ENCODE assay signal across 10 mouse cellular contexts in genomic region chr7:45176356-45176755, GRCm38 (mm10). TPM values are rescaled to one million over a fixed set of nuclear protein-coding genes. Genes with fewer than 3 reads are reported as not detected.
DNase-seq lines count a peak whose midpoint lies in the region; ATAC-seq lines count a peak whose summit lies in the region.
"Had no signal": no experiment of that assay in that cellular context is flagged by ENCODE, and none has a peak within 500 bp of the region (broad histone marks: within the 10 kb centered on the region; RNA-seq: fewer than 3 reads in every experiment).

No protein-coding gene starts in this region.

- H3K4me3 ChIP-seq in kidney, embryonic 15.5 days (replicated peaks): peak overlapping the region; percentile 25
- H3K4me3 ChIP-seq in embryonic facial prominence, embryonic 13.5 days: peak overlapping the region; percentile 33
- peak overlapping the region; percentile 10; the same call in 1 of the 2 replicates for H3K4me3 ChIP-seq in hindbrain, embryonic 12.5 days
- H3K4me3 ChIP-seq in midbrain, embryonic 15.5 days: peak overlapping the region; percentile 18

- WGBS in kidney, embryonic 15.5 days: 3% methylated on average over 31 of the region's 31 CpGs
- 4% methylated on average over 28 of the region's 31 CpGs for WGBS in embryonic facial prominence, embryonic 13.5 days
- 3% methylated on average over 31 of the region's 31 CpGs for WGBS in hindbrain, embryonic 12.5 days
- WGBS in midbrain, embryonic 15.5 days: 4% methylated on average over 28 of the region's 31 CpGs

- H3K27me3 ChIP-seq in kidney, embryonic 15.5 days: peaks cover 94% of the 10 kb centered on the region
- H3K27me3 ChIP-seq in embryonic facial prominence, embryonic 13.5 days: peaks cover 97% of the 10 kb centered on the region
- H3K27me3 ChIP-seq in hindbrain, embryonic 12.5 days: peaks cover 97% of the 10 kb centered on the region
- H3K27me3 ChIP-seq in midbrain, embryonic 15.5 days (replicated peaks): peaks cover 80% of the 10 kb centered on the region

- ATAC-seq in kidney, embryonic 15.5 days (replicated peaks; ENCODE audit: low FRiP score): no peak
- ATAC-seq in embryonic facial prominence, embryonic 13.5 days (ENCODE audit: insufficient number of reproducible peaks, insufficient read depth, low FRiP score, low TSS enrichment, low read depth): no peak
- ATAC-seq in hindbrain, embryonic 12.5 days (ENCODE audit: low FRiP score): no peak
- ATAC-seq in midbrain, embryonic 15.5 days (replicated peaks): no peak

- no peaks in the 10 kb centered on the region for H3K9me3 ChIP-seq in kidney, embryonic 15.5 days (replicated peaks)
- H3K9me3 ChIP-seq in embryonic facial prominence, embryonic 13.5 days: no peaks in the 10 kb centered on the region
- H3K9me3 ChIP-seq in hindbrain, embryonic 12.5 days (replicated peaks): no peaks in the 10 kb centered on the region
- H3K9me3 ChIP-seq in midbrain, embryonic 15.5 days: no peaks in the 10 kb centered on the region

- H3K36me3 ChIP-seq in kidney, embryonic 15.5 days: no peaks in the 10 kb centered on the region
- H3K36me3 ChIP-seq in embryonic facial prominence, embryonic 13.5 days: no peaks in the 10 kb centered on the region
- no peaks in the 10 kb centered on the region for H3K36me3 ChIP-seq in hindbrain, embryonic 12.5 days
- no peaks in the 10 kb centered on the region for H3K36me3 ChIP-seq in midbrain, embryonic 15.5 days (replicated peaks)

- H3K9ac ChIP-seq in kidney, embryonic 15.5 days: no peak overlapping the region
- H3K9ac ChIP-seq in embryonic facial prominence, embryonic 13.5 days: peak overlapping the region; percentile 55
- H3K9ac ChIP-seq in hindbrain, embryonic 12.5 days: no peak overlapping the region
- 0 out of 2 replicates have a peak overlapping the region, but pooled peaks have one; percentile 4 for H3K9ac ChIP-seq in midbrain, embryonic 15.5 days
- H3K9ac ChIP-seq: liver, embryonic 14.5 days had no signal

- peaks cover 28% of the 10 kb centered on the region for H3K4me1 ChIP-seq in kidney, embryonic 15.5 days
- H3K4me1 ChIP-seq in embryonic facial prominence, embryonic 13.5 days: peaks cover 24% of the 10 kb centered on the region
- H3K4me1 ChIP-seq in hindbrain, embryonic 12.5 days: peaks cover 22% of the 10 kb centered on the region
- H3K4me1 ChIP-seq in midbrain, embryonic 15.5 days: peaks cover 19% of the 10 kb centered on the region

- H3K4me2 ChIP-seq in kidney, embryonic 15.5 days: peak overlapping the region; percentile 49
- peak overlapping the region; percentile 52 for H3K4me2 ChIP-seq in embryonic facial prominence, embryonic 13.5 days
- H3K4me2 ChIP-seq in hindbrain, embryonic 12.5 days (replicated peaks): peak overlapping the region; percentile 25
- peak overlapping the region; percentile 35 for H3K4me2 ChIP-seq in midbrain, embryonic 15.5 days

- H3K27ac ChIP-seq in kidney, embryonic 15.5 days: no peak overlapping the region
- no peak overlapping the region for H3K27ac ChIP-seq in embryonic facial prominence, embryonic 13.5 days
- H3K27ac ChIP-seq in hindbrain, embryonic 12.5 days: no peak overlapping the region
- no peak overlapping the region for H3K27ac ChIP-seq in midbrain, embryonic 15.5 days
- H3K27ac ChIP-seq: liver, embryonic 14.5 days had no signal

- DNase-seq in kidney, adult 9 months: no peak
- no peak for DNase-seq in adrenal gland, postnatal 10 days
- no peak for DNase-seq in thymus, postnatal 0 days (ENCODE audit: low spot score)
- DNase-seq: kidney, adult 2 months had no signal

RNA-seq across cellular contexts. Expression of gene Gfy, which starts 3.0 kb away (rescaled TPM):
- not detected in 2 replicates for polyA plus RNA-seq in kidney, embryonic 15.5 days (2015; fragmentation: Nextera tagmentation; extraction: Ambion mirVana)
- polyA plus RNA-seq in embryonic facial prominence, embryonic 13.5 days (2015; fragmentation: Nextera tagmentation; extraction: Ambion mirVana): 1.8 and 2.6 TPM in 2 replicates
- not detected in 2 replicates for polyA plus RNA-seq in hindbrain, embryonic 12.5 days (2016; fragmentation: Nextera tagmentation; extraction: Ambion mirVana)
- polyA plus RNA-seq in midbrain, embryonic 15.5 days (2015; fragmentation: Nextera tagmentation; extraction: Ambion mirVana): not detected in 2 replicates
- not detected for total RNA-seq in adrenal gland, postnatal 10 days (2021)
- not detected in 2 replicates for polyA plus RNA-seq in thymus, postnatal 0 days (2015; fragmentation: Nextera tagmentation; extraction: Ambion mirVana)
- total RNA-seq: MEL had no signal
- polyA plus RNA-seq: kidney, adult 2 months; liver, embryonic 14.5 days had no signal

RNA-seq across cellular contexts. Expression of gene Pth2, which starts 4.4 kb away (rescaled TPM):
- not detected in 2 replicates for polyA plus RNA-seq in kidney, embryonic 15.5 days (2015; fragmentation: Nextera tagmentation; extraction: Ambion mirVana)
- polyA plus RNA-seq in embryonic facial prominence, embryonic 13.5 days (2015; fragmentation: Nextera tagmentation; extraction: Ambion mirVana): not detected in 2 replicates
- polyA plus RNA-seq in hindbrain, embryonic 12.5 days (2016; fragmentation: Nextera tagmentation; extraction: Ambion mirVana): not detected in 2 replicates
- 0.68 and 0.93 TPM in 2 replicates for polyA plus RNA-seq in midbrain, embryonic 15.5 days (2015; fragmentation: Nextera tagmentation; extraction: Ambion mirVana)
- total RNA-seq in adrenal gland, postnatal 10 days (2021): not detected
- polyA plus RNA-seq in thymus, postnatal 0 days (2015; fragmentation: Nextera tagmentation; extraction: Ambion mirVana): not detected in 2 replicates
- total RNA-seq: MEL had no signal
- polyA plus RNA-seq: kidney, adult 2 months; liver, embryonic 14.5 days had no signal

RNA-seq across cellular contexts. Expression of gene Slc17a7, which starts 12.6 kb away (rescaled TPM):
- polyA plus RNA-seq in kidney, embryonic 15.5 days (2015; fragmentation: Nextera tagmentation; extraction: Ambion mirVana): 0.14 and 0.30 TPM in 2 replicates
- 0.18 and 0.22 TPM in 2 replicates for polyA plus RNA-seq in embryonic facial prominence, embryonic 13.5 days (2015; fragmentation: Nextera tagmentation; extraction: Ambion mirVana)
- 1.1 and 1.2 TPM in 2 replicates for polyA plus RNA-seq in hindbrain, embryonic 12.5 days (2016; fragmentation: Nextera tagmentation; extraction: Ambion mirVana)
- polyA plus RNA-seq in midbrain, embryonic 15.5 days (2015; fragmentation: Nextera tagmentation; extraction: Ambion mirVana): 0.59 and 1.0 TPM in 2 replicates
- under 1 TPM; 0.18 to 0.42 TPM for total RNA-seq in adrenal gland, postnatal 10 days (2021)
- 0.06 TPM in 1 of 2 replicates, not detected in the other for polyA plus RNA-seq in thymus, postnatal 0 days (2015; fragmentation: Nextera tagmentation; extraction: Ambion mirVana)
- polyA plus RNA-seq: kidney, adult 2 months had no signal

RNA-seq across cellular contexts. Expression of gene Aldh16a1, which starts 22.0 kb away (rescaled TPM):
- 69.3 and 69.9 TPM in 2 replicates for polyA plus RNA-seq in kidney, embryonic 15.5 days (2015; fragmentation: Nextera tagmentation; extraction: Ambion mirVana)
- polyA plus RNA-seq in embryonic facial prominence, embryonic 13.5 days (2015; fragmentation: Nextera tagmentation; extraction: Ambion mirVana): 43.6 and 52.0 TPM in 2 replicates
- 33.4 and 39.8 TPM in 2 replicates for polyA plus RNA-seq in hindbrain, embryonic 12.5 days (2016; fragmentation: Nextera tagmentation; extraction: Ambion mirVana)
- 16.1 and 19.8 TPM in 2 replicates for polyA plus RNA-seq in midbrain, embryonic 15.5 days (2015; fragmentation: Nextera tagmentation; extraction: Ambion mirVana)
- total RNA-seq in adrenal gland, postnatal 10 days (2021): 10 to 100 TPM; 50.6 to 68.2 TPM
- polyA plus RNA-seq in thymus, postnatal 0 days (2015; fragmentation: Nextera tagmentation; extraction: Ambion mirVana): 41.6 and 43.3 TPM in 2 replicates

RNA-seq across cellular contexts. Expression of gene Pih1d1, which starts 22.3 kb away (rescaled TPM):
- 107 and 108 TPM in 2 replicates for polyA plus RNA-seq in kidney, embryonic 15.5 days (2015; fragmentation: Nextera tagmentation; extraction: Ambion mirVana)
- 78.5 and 97.7 TPM in 2 replicates for polyA plus RNA-seq in embryonic facial prominence, embryonic 13.5 days (2015; fragmentation: Nextera tagmentation; extraction: Ambion mirVana)
- polyA plus RNA-seq in hindbrain, embryonic 12.5 days (2016; fragmentation: Nextera tagmentation; extraction: Ambion mirVana): 90.3 and 91.0 TPM in 2 replicates
- polyA plus RNA-seq in midbrain, embryonic 15.5 days (2015; fragmentation: Nextera tagmentation; extraction: Ambion mirVana): 87.1 and 90.0 TPM in 2 replicates
- 10 to 100 TPM; 59.0 to 68.5 TPM for total RNA-seq in adrenal gland, postnatal 10 days (2021)
- polyA plus RNA-seq in thymus, postnatal 0 days (2015; fragmentation: Nextera tagmentation; extraction: Ambion mirVana): 88.2 and 93.1 TPM in 2 replicates

Comparison
In these comparisons a context has a peak if more than half of its experiments do, and no peak if none do; other contexts are left out.
1. H3K9ac ChIP-seq: peak in embryonic facial prominence, embryonic 13.5 days (single experiment) and midbrain, embryonic 15.5 days (single experiment); none in kidney, embryonic 15.5 days (single experiment) and hindbrain, embryonic 12.5 days (single experiment).
2. Peak in every context shown above with its lines, with median percentiles within 50 percentile points of each other: H3K4me2 ChIP-seq and H3K4me3 ChIP-seq.